Mouse (Mus musculus): ENCODE results near the gene Frrs1l.

DNA sequence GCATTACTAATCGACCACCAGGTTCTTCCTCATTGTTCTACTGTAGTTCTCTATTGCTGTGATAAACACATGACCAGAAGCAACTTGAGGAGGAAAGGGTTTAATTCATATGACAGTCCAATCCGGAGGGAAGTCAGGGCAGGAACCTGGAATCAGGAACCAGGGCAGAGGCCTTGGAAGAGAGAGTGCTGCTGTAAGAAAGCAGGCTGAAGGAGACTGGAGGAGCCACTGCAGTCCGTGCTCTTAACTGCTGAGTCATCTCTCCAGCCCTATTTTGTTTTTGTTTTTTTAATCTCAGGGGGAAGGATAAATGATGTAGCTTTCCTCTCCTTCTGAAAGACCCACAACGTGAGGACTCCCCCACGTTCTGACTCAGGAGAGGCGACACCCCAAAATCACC lies 37.0 kb downstream of the Frrs1l start:
- no peak for TF ChIP-seq EP300 (IDR thresholded peaks at IDR 0.05; ENCODE audit: low read depth)
- no peak for TF ChIP-seq CTCF (IDR thresholded peaks at IDR 0.05; ENCODE audit: low read depth)

Measured in liver, postnatal 0 days (tissue).